Comparison of ENCODE assay signal across 8 mouse cellular contexts in the genomic region with DNA sequence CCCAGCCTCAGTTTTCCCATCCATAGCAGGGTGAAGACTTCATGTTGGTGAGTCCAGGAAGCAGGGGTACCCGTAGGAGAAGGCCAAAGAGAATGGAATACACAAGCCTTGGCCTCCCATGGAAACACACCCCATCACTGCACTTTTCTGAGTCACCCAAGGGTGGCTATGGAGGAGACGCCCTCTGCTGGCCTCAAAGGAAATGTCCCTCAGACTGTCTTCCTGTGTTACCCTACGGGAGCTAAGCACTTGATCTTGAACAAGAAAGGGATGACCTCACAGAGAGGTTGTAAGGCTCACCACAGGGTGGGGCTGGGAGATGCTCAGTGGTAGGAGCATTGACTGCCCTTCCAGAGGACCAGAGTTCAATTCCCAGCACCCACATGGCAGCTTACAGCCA. TPM values are rescaled to one million over a fixed set of nuclear protein-coding genes. Genes with fewer than 3 reads are reported as not detected.
DNase-seq lines count a peak whose midpoint lies in the region; ATAC-seq and TF ChIP-seq lines count a peak whose summit lies in the region.

No protein-coding gene starts in this region.

- no peak overlapping the region for H3ac ChIP-seq in C2C12 (ENCODE audit: control insufficient read depth, insufficient read length, low read depth)

- no peaks in the 10 kb centered on the region for H3K27me3 ChIP-seq in C2C12 (ENCODE audit: control insufficient read depth, insufficient read depth, insufficient read length)

- peak; percentile 80 for TF ChIP-seq CTCF in C2C12 (IDR thresholded peaks at IDR 0.05; ENCODE audit: control insufficient read depth, insufficient read depth, insufficient read length)

- intact Hi-C loops in heart, postnatal 10 days (cut with DNase I), result loop anchor here (1.0 kb wide), 1 partner anchor 16 kb away; no protein-coding TSS in a partner anchor

- peaks cover 37% of the 10 kb centered on the region for H3K36me3 ChIP-seq in C2C12 (ENCODE audit: control insufficient read depth, insufficient read depth)

- H3K4me3 ChIP-seq in C2C12 (ENCODE audit: insufficient read depth, poor library complexity, severe bottlenecking), result no peak overlapping the region

- peaks cover 41% of the 10 kb centered on the region for H3K79me3 ChIP-seq in C2C12 (ENCODE audit: low read depth)

- ATAC-seq in frontal cortex, adult (ENCODE audit: low TSS enrichment), result peak; percentile 24; the same call in 1 of the 2 replicates

- H3K79me2 ChIP-seq in C2C12 (ENCODE audit: control insufficient read depth, insufficient read depth), result peaks cover 52% of the 10 kb centered on the region

- DNase-seq in frontal cortex, postnatal 25 days (ENCODE audit: low spot score in 2 of 2), result no peak
- DNase-seq in adrenal gland, postnatal 14 days, result peak; percentile 84
- peak; percentile 72 to 73 for DNase-seq in heart, postnatal 10 days
- DNase-seq in lung, postnatal 14 days, result peak; percentile 70
- DNase-seq in thymus, postnatal 14 days, result peak; percentile 77
- no peak for DNase-seq in ovary, postnatal 10 days (ENCODE audit: low spot score)

TF ChIP-seq in C2C12, 6 proteins besides CTCF, POLR2A, EP300 and RAD21:
- no peak for TF ChIP-seq CEBPB (IDR thresholded peaks at IDR 0.05; ENCODE audit: low read depth)
- no peak for TF ChIP-seq MYOG (IDR thresholded peaks at IDR 0.05; ENCODE audit: control insufficient read depth, extremely low read depth, insufficient read length)
- no peak for TF ChIP-seq USF1 (IDR thresholded peaks at IDR 0.05; ENCODE audit: low read depth)
- peak; percentile 17 for TF ChIP-seq FOSL1 (IDR thresholded peaks at IDR 0.05; ENCODE audit: insufficient read depth, low read length, poor library complexity, severe bottlenecking)
- TF ChIP-seq MAX (IDR thresholded peaks at IDR 0.05), result peak; percentile 65
- TF ChIP-seq MYOD1 (IDR thresholded peaks at IDR 0.05; ENCODE audit: control insufficient read depth, insufficient read length, low read depth), result no peak

RNA-seq across cellular contexts. Expression of a gene that starts 3.2 kb away (rescaled TPM):
- polyA plus RNA-seq in C2C12 (2012; fragmentation: generic; extraction: Trizol), result 108 TPM
- total RNA-seq in adrenal gland, postnatal 14 days (2021), result 37.0 and 44.4 TPM in 2 replicates
- total RNA-seq in heart, postnatal 10 days (2021), result 10 to 100 TPM; 17.8 to 18.9 TPM

RNA-seq across cellular contexts. Expression of a gene that starts 5.1 kb away (rescaled TPM):
- polyA plus RNA-seq in C2C12 (2012; fragmentation: generic; extraction: Trizol), result 18,755 TPM
- 554 and 561 TPM in 2 replicates for total RNA-seq in adrenal gland, postnatal 14 days (2021)
- total RNA-seq in heart, postnatal 10 days (2021), result 100 to 1,000 TPM; 372 to 385 TPM

RNA-seq across cellular contexts. Expression of a gene that starts 15.9 kb away (rescaled TPM):
- polyA plus RNA-seq in C2C12 (2012; fragmentation: generic; extraction: Trizol), result 35.7 TPM
- total RNA-seq in adrenal gland, postnatal 14 days (2021), result 82.2 and 85.0 TPM in 2 replicates
- 10 to 100 TPM; 49.2 to 58.0 TPM for total RNA-seq in heart, postnatal 10 days (2021)

RNA-seq across cellular contexts. Expression of a gene that starts 17.9 kb away (rescaled TPM):
- 25.1 TPM for polyA plus RNA-seq in C2C12 (2012; fragmentation: generic; extraction: Trizol)
- 4.4 and 6.2 TPM in 2 replicates for total RNA-seq in adrenal gland, postnatal 14 days (2021)
- 1 to 10 TPM; 2.8 to 3.2 TPM for total RNA-seq in heart, postnatal 10 days (2021)

RNA-seq across cellular contexts. Expression of a gene that starts 32.0 kb away (rescaled TPM):
- polyA plus RNA-seq in C2C12 (2012; fragmentation: generic; extraction: Trizol), result 23.4 TPM
- 6.6 and 15.2 TPM in 2 replicates for total RNA-seq in adrenal gland, postnatal 14 days (2021)
- 1 to 10 TPM; 6.3 to 8.2 TPM for total RNA-seq in heart, postnatal 10 days (2021)

Comparison
In these comparisons a context has a peak if more than half of its experiments do, and no peak if none do; other contexts are left out.
1. DNase-seq: peak in adrenal gland, postnatal 14 days (single experiment), heart, postnatal 10 days (2 of 2), lung, postnatal 14 days (single experiment) and thymus, postnatal 14 days (single experiment); none in frontal cortex, postnatal 25 days (0 of 2) and ovary, postnatal 10 days (single experiment).